Mouse (Mus musculus): ENCODE data around the gene Prg4.

GRCm38 (mm10) chr1:150469992-150470391 lies 4.0 kb upstream of the Prg4 start:
- TF ChIP-seq GATA1 (IDR thresholded peaks at IDR 0.05; ENCODE audit: borderline replicate concordance, low read length) = no peak
- TF ChIP-seq FLI1 (IDR thresholded peaks at IDR 0.05; ENCODE audit: low read length) = no peak

Data from megakaryocyte, embryonic 14.5 days (primary cell).